Mouse (Mus musculus): ENCODE data around the gene Herc3. TPM values are rescaled to one million over a fixed set of nuclear protein-coding genes. Genes with fewer than 3 reads are reported as not detected.

Gene Herc3
- polyA plus RNA-seq, 1 experiment: 113 TPM

DNA sequence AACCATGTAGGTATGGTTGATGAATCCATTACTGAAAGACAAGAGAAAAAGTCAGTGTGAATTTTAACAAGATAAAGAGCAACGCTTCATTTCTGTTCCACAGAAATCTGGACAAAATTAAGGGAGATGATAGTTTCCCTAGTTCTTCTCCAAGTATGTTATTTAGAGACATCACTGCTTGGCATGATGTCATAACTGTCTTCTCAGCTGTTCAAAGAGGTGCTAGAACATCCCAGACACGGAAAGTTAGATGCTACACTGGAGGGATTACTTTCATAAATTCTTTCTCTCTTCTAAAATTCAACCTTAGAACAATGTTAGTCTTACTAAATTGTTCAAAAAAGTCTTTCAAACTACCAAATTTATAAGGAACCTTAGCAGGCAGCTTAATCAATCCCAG, 129.3 kb downstream of the Herc3 start:
- Histone ChIP-seq H3K4me1 (ENCODE audit: control insufficient read depth, insufficient read depth, low read length) (no peaks in the 10 kb centered on the region), H3K27ac (ENCODE audit: insufficient read depth, low read length) (no peak overlapping the region), H3K4me3 (replicated peaks; ENCODE audit: insufficient read depth, low read depth, low read length) (no peak overlapping the region), H3K27me3 (ENCODE audit: control insufficient read depth, insufficient read depth, low read length) (no peaks in the 10 kb centered on the region)
- WGBS: 80% methylated on average over 2 of the region's 2 CpGs
- DNase-seq: no peak
- TF ChIP-seq POLR2A (IDR thresholded peaks at IDR 0.05; ENCODE audit: borderline replicate concordance, insufficient read depth, low read length) (no peak), CTCF (IDR thresholded peaks at IDR 0.05; ENCODE audit: borderline replicate concordance, insufficient read depth, low read depth, low read length) (no peak)

DNA sequence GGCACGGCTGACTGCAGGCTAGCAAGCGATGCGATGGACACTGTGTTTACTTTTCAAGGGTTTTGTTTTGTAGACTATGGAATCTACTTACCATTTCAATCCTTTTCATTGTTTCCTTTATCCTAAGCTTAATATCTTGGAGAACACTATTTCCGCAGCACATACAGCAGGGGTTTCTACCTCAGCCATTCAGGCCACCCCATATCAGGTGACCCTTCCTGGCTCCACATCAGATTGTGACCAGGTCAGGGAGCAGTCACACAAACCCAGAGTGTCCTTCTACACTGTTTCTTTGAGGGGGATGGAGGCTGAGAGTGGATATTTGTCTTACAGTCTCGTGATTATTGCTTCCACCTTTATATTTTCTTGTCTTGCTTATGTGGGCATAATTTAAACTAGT, 131.4 kb downstream of the Herc3 start:
- 42% methylated on average over 5 of the region's 5 CpGs for WGBS
- Histone ChIP-seq H3K4me3 (replicated peaks; ENCODE audit: insufficient read depth, low read depth, low read length) (peak overlapping the region; percentile 62), H3K4me1 (ENCODE audit: control insufficient read depth, insufficient read depth, low read length) (no peaks in the 10 kb centered on the region; the same call in 1 of the 2 replicates), H3K27me3 (ENCODE audit: control insufficient read depth, insufficient read depth, low read length) (no peaks in the 10 kb centered on the region), H3K27ac (ENCODE audit: insufficient read depth, low read length) (peak overlapping the region; percentile 75; the same call in 1 of the 2 replicates)
- no peak for TF ChIP-seq POLR2A (IDR thresholded peaks at IDR 0.05; ENCODE audit: borderline replicate concordance, insufficient read depth, low read length)
- TF ChIP-seq CTCF (IDR thresholded peaks at IDR 0.05; ENCODE audit: borderline replicate concordance, insufficient read depth, low read depth, low read length): no peak
- peak; percentile 59 to 65 for DNase-seq

DNA sequence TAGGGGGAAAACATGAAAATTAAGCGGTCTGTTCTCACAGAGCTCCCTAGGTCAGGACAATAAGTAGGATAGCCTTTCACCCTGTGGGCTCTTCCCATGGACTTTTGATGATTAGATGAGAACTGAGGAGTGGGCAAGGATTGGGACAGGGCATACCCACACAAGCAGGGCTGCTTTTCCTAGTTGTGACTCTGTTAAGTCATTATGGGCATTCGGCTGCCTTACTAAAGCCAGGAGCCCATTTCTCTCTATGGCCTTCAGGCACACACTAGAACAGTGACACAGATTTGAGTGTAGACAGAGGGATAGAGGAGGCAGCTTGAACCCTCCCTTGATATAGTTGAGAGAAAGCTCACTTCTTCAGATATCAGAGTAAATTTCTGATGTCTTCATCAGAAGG, 132.8 kb downstream of the Herc3 start:
- TF ChIP-seq POLR2A (IDR thresholded peaks at IDR 0.05; ENCODE audit: borderline replicate concordance, insufficient read depth, low read length) (no peak), CTCF (IDR thresholded peaks at IDR 0.05; ENCODE audit: borderline replicate concordance, insufficient read depth, low read depth, low read length) (no peak)
- 22% methylated on average over 2 of the region's 2 CpGs for WGBS

DNA sequence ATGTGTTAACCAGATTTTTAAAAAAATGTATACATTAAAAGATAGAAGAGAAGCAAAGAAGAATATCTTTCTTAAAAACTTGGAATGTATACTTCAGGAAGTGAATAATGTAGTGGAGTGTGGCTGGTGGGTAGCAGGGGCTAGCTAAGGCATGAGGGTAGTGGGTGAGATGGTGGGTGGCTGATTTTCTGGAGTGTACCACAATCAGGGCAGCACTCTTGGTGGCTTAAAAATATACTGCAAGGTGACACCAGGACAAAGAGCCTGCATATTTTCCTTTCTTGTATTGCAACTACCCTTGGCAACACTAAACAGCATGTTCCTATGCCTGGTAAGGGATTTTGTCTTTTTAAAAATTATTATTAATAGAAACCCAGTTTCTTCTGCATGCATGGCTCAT, 133.3 kb downstream of the Herc3 start:
- TF ChIP-seq CTCF (IDR thresholded peaks at IDR 0.05; ENCODE audit: borderline replicate concordance, insufficient read depth, low read depth, low read length): no peak
- no peak for TF ChIP-seq POLR2A (IDR thresholded peaks at IDR 0.05; ENCODE audit: borderline replicate concordance, insufficient read depth, low read length)
- H3K4me1 ChIP-seq (ENCODE audit: control insufficient read depth, insufficient read depth, low read length): peaks cover 5% of the 10 kb centered on the region
- H3K4me3 ChIP-seq (replicated peaks; ENCODE audit: insufficient read depth, low read depth, low read length): peak overlapping the region; percentile 47
- DNase-seq: peak in 1 of 2 experiments; percentile 52
- H3K27me3 ChIP-seq (ENCODE audit: control insufficient read depth, insufficient read depth, low read length): no peaks in the 10 kb centered on the region
- peak overlapping the region; percentile 99 for H3K27ac ChIP-seq (ENCODE audit: insufficient read depth, low read length)

More for the DNA sequence above, 132.8 kb downstream of the Herc3 start:
- peak overlapping the region; percentile 93 for H3K27ac ChIP-seq (ENCODE audit: insufficient read depth, low read length)
- DNase-seq: peak; percentile 47 to 56
- H3K4me3 ChIP-seq (replicated peaks; ENCODE audit: insufficient read depth, low read depth, low read length): peak overlapping the region; percentile 47
- no peaks in the 10 kb centered on the region for H3K27me3 ChIP-seq (ENCODE audit: control insufficient read depth, insufficient read depth, low read length)
- H3K4me1 ChIP-seq (ENCODE audit: control insufficient read depth, insufficient read depth, low read length): peaks cover 5% of the 10 kb centered on the region

DNA sequence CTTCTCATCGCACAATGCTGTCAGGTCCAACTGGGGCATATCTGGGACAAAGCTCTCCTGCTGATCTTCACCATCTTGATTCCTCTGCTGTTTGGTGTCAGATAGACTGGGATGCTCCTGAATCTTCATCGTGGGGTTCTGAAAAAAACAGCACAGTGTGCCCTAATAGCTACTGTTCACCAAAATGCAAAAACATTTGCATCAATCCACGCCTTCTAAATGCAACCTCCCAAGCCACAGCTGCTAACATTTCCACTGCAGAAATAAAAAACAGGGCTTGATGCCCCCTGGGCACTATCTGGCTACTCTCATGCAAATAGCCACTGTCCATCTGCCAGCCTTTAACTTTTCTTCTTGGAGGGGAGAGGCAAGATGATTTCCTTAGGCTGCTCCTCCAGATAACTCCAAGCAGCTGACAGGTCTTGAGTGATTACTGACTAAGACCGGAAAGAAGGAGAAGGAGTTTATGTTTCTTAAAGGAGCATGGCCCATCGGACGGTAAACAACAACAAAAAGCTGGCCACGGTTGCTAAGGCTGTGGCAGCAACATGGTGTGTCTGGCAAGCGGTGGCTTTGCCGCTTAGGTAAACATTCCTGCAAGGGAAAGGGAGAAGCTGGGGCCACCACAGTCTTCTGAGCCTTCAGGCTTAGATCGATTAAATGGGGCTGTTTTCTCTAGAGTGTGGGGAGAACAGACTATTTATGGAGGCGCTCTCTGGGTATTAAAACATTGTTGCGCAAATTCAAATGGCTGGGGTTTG, 134.0 kb downstream of the Herc3 start:
- TF ChIP-seq CTCF (IDR thresholded peaks at IDR 0.05; ENCODE audit: borderline replicate concordance, insufficient read depth, low read depth, low read length): no peak
- peak; percentile 32; the same call in 1 of the 2 replicates for TF ChIP-seq POLR2A (IDR thresholded peaks at IDR 0.05; ENCODE audit: borderline replicate concordance, insufficient read depth, low read length)
- H3K27ac ChIP-seq (ENCODE audit: insufficient read depth, low read length): peak overlapping the region; percentile 99
- H3K4me1 ChIP-seq (ENCODE audit: control insufficient read depth, insufficient read depth, low read length): peaks cover 5% of the 10 kb centered on the region
- WGBS: 6% methylated on average over 12 of the region's 12 CpGs
- no peaks in the 10 kb centered on the region for H3K27me3 ChIP-seq (ENCODE audit: control insufficient read depth, insufficient read depth, low read length)
- peak; percentile 80 to 83 for DNase-seq
- H3K4me3 ChIP-seq (replicated peaks; ENCODE audit: insufficient read depth, low read depth, low read length): peak overlapping the region; percentile 47

DNA sequence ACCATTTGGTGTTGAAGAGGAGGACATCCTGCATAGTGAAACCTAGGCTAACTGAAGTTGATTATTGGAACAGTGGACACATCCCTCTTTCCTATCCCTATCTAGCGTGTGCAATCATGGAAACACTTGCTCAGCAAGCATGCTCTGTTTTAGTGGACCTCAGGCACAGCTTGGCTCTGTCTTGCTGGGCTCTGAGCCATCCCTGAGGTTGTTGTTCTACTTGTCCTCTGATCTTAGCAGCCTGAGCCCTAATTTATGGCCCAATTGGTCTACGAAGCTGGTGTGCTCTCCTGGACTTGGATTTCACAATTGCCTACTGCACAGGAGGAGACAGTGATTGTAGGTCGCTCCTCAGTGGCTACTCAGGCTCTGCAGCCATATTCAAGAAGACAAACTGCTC, 137.0 kb downstream of the Herc3 start:
- WGBS: 18% methylated on average over 3 of the region's 3 CpGs
- Histone ChIP-seq H3K4me3 (replicated peaks; ENCODE audit: insufficient read depth, low read depth, low read length) (no peak overlapping the region), H3K4me1 (ENCODE audit: control insufficient read depth, insufficient read depth, low read length) (peaks cover 5% of the 10 kb centered on the region), H3K27ac (ENCODE audit: insufficient read depth, low read length) (no peak overlapping the region), H3K27me3 (ENCODE audit: control insufficient read depth, insufficient read depth, low read length) (no peaks in the 10 kb centered on the region)
- peak; percentile 47 to 56 for DNase-seq
- TF ChIP-seq CTCF (IDR thresholded peaks at IDR 0.05; ENCODE audit: borderline replicate concordance, insufficient read depth, low read depth, low read length): no peak
- no peak for TF ChIP-seq POLR2A (IDR thresholded peaks at IDR 0.05; ENCODE audit: borderline replicate concordance, insufficient read depth, low read length)

Other genes starting within 250 kb of the Herc3 start
- gene Abcg2, start 246.9 kb upstream of the Herc3 start, polyA plus RNA-seq (2012; rRNA removed): 16.4 and 16.8 TPM in 2 replicates
- gene Nap1l5, start 75.6 kb downstream of the Herc3 start, polyA plus RNA-seq (2012; rRNA removed): 648 and 689 TPM in 2 replicates
- 23.4 and 23.5 TPM in 2 replicates for gene Fam13a, start 193.1 kb downstream of the Herc3 start, polyA plus RNA-seq (2012; rRNA removed)